Mouse (Mus musculus): ENCODE measurements at regions not wholly inside any gene's neighbourhood (a gene's known extent, or its start where the extent isn't known, plus 50 kb on each side); places are given as distances from the start of the nearest gene placed in this dataset.

DNA sequence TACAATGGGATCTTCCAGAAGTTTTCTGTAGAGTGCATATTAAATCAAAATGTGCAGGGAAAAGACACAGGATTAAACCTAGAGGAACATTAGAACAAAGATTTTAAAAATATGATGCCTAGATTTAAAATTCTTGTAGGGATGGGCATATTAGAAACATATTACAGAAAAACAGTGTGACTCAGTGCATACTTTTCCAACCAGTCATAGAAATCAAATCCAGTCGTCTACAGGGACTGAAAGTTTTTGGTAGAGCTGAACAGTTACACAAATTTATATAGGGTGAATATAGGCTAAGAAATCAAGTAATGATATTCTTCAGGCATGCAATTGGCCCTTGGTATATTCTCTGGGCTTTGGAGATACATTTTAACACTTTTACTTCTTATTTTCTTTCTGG is 845.3 kb upstream of the Rgs18 start:
- DNase-seq (ENCODE audit: low spot score), result no peak

DNA sequence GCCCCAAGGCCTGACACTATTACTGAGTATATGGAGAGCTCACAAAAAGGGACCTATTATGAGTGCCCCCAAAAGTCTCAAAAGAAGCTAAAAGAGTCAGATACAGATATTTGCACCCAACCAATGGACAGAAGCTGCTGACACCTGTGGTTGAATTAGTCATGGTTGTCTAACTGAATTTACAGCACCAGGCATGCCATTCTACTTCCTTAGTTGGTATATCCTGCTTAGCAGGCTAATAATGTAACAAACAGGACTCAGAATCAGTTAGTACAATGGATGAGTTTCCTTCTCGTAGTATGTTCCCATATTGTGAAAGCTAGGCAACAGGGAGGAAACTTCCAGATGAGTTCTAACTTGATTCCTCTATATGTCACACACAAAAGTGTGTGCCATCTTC is 839.1 kb upstream of the Rgs18 start:
- DNase-seq (ENCODE audit: low spot score), result no peak

DNA sequence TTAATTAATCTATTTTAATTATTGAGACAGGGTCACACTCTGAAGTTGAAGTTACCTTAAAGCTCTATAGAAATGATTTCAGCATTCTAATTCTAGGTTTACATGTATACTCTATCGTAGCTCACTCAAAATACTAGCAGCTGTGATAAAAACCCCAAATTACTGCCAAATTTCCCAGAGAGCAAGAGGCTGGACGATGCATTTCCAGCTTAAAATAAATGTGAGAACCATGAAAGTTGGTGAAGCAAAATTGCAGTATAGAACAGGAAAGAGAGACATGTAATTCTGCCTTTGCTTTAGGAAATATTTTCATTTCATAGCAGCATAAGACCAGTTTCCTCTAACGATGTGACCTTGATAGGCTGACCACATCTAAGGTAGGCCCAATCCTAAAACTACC is 821.7 kb upstream of the Rgs18 start:
- no peak for DNase-seq (ENCODE audit: low spot score)

DNA sequence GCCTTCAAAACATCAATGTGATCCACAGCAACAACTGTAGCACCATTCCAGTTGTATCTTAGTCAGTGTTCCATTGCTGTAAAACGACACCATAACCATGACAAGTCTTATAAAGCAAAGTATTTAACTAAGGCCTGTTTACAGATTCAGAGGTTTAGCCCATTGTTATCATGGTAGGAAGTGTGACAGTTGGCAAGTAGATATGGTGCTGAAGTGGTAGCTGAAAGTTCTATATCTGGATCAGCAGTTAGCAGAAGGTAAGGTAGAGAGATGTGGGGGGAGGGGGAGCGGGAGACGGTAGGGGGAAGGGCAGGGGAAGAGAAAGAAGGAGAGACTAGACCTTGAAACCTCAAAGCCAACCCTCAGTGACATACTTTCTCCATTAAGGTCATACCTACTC is 804.2 kb upstream of the Rgs18 start:
- DNase-seq (ENCODE audit: low spot score), result no peak

DNA sequence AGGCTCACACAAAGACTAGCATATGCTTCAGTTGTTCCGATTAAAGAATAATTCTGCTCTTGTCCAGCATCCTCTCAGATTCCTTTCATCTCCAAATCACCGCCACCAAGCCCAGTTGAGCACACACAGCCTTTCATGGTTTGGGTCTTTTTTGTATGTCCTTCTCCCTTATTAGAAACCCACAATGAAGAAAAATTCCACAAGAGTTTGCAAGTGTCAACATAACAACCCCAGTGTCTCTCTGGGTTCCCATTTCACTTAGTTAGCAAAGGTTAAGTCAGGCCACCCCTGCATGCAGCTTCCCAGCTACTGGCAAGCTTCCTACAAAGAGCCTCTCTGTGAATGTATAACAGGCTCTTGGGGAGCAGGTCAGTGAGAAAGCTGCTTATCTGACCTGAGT is 794.8 kb upstream of the Rgs18 start:
- DNase-seq (ENCODE audit: low spot score), result peak; percentile 50

DNA sequence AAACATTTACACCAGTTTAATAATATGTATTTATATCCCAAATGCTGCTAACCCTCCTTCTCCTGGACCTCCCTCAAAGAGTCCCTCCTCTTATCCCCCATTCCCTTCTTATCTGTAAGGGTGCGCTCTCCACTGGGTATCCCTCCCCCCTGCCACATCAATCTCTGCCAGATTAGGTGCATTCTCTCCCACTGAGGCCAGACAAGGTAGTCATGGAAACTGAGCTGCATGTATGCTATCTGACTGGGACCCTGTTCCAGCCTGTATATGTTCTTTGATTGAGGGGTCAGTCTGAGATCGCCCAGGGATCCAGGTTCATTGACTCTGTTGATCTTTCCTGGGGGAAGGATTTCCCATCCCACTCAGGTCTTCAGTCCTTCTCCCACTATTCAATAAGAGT is 786.1 kb upstream of the Rgs18 start:
- peak; percentile 8 for DNase-seq (ENCODE audit: low spot score)
